Mouse (Mus musculus) bone marrow macrophage, adult 2 months (primary cell): Measurements from ENCODE around the gene Htra1. TPM values are rescaled to one million over a fixed set of nuclear protein-coding genes. Genes with fewer than 3 reads are reported as not detected.

ENCODE experiments used
- H3K27ac ChIP-seq: 2 replicates; pipeline ENCODE4 v1.5.1; 2012; ENCODE audit warnings: low read depth, low read length; ENCODE audit not compliant: insufficient read depth
- H3K4me1 ChIP-seq: 2 replicates; pipeline ENCODE4 v1.6.1; 2012; ENCODE audit warnings: low read length; ENCODE audit not compliant: control insufficient read depth, insufficient read depth
- H3K4me3 ChIP-seq: 2 replicates; pipeline ENCODE4 v1.5.1; 2012; ENCODE audit warnings: mild to moderate bottlenecking, low read length, moderate library complexity; ENCODE audit not compliant: insufficient read depth
- CTCF ChIP-seq: IDR thresholded peaks from 2 replicates; pipeline ENCODE4 v1.5.1; 2012; ENCODE audit warnings: low read depth, mild to moderate bottlenecking, low read length, moderate library complexity
- POLR2A ChIP-seq: IDR thresholded peaks from 2 replicates; pipeline ENCODE4 v1.6.1; 2012; ENCODE audit warnings: mild to moderate bottlenecking, low read depth, low read length, borderline replicate concordance
- polyA plus RNA-seq: library from polyadenylated mRNA; stranded (reverse); fragments of >200 nt; gene quantifications from 2 replicates; pipeline ENCODE4 v1.2.4, GENCODE M21; 2012; ENCODE audit not compliant: missing spikeins, insufficient read depth, insufficient read length

Gene Htra1
- polyA plus RNA-seq, 1 experiment, result 1.5 TPM

GRCm38 (mm10) chr7:130900233-130900848, 35.6 kb upstream of the Htra1 start:
- TF ChIP-seq POLR2A (no peak), CTCF (no peak)
- Histone ChIP-seq H3K4me3 (no peak overlapping the region; the same call in 1 of the 2 replicates), H3K4me1 (peaks cover 29% of the 10 kb centered on the region), H3K27ac (peak overlapping the region; percentile 83)

- no peak for TF ChIP-seq POLR2A
- no peak for TF ChIP-seq CTCF
- peak overlapping the region; percentile 73 for H3K27ac ChIP-seq
- H3K4me1 ChIP-seq, result peaks cover 29% of the 10 kb centered on the region
- no peak overlapping the region for H3K4me3 ChIP-seq
Measured at GRCm38 (mm10) chr7:130902929-130903328, 33.0 kb upstream of the Htra1 start.

- H3K4me3 ChIP-seq, result peak overlapping the region; percentile 34
- H3K27ac ChIP-seq, result peak overlapping the region; percentile 73
- TF ChIP-seq POLR2A, result no peak
- no peak for TF ChIP-seq CTCF
- H3K4me1 ChIP-seq, result peaks cover 29% of the 10 kb centered on the region
Measured at GRCm38 (mm10) chr7:130903505-130904074, 32.3 kb upstream of the Htra1 start.

- H3K4me3 ChIP-seq, result no peak overlapping the region
- no peak for TF ChIP-seq POLR2A
- no peak for TF ChIP-seq CTCF
- peaks cover 29% of the 10 kb centered on the region for H3K4me1 ChIP-seq
- no peak overlapping the region for H3K27ac ChIP-seq
Measured at GRCm38 (mm10) chr7:130904571-130905365, 31.1 kb upstream of the Htra1 start.

- TF ChIP-seq POLR2A (no peak), CTCF (no peak)
- H3K4me3 ChIP-seq, result no peak overlapping the region
- H3K4me1 ChIP-seq, result no peaks in the 10 kb centered on the region
- H3K27ac ChIP-seq, result no peak overlapping the region
Measured at GRCm38 (mm10) chr7:130910841-130911240, 25.1 kb upstream of the Htra1 start.

- no peaks in the 10 kb centered on the region for H3K4me1 ChIP-seq
- H3K4me3 ChIP-seq, result no peak overlapping the region
- H3K27ac ChIP-seq, result no peak overlapping the region
- TF ChIP-seq POLR2A, result no peak
- no peak for TF ChIP-seq CTCF
Measured at GRCm38 (mm10) chr7:130914693-130915363, 21.1 kb upstream of the Htra1 start.

GRCm38 (mm10) chr7:130918260-130918659, 17.7 kb upstream of the Htra1 start:
- TF ChIP-seq CTCF (no peak), POLR2A (no peak)
- Histone ChIP-seq H3K27ac (no peak overlapping the region), H3K4me1 (no peaks in the 10 kb centered on the region), H3K4me3 (no peak overlapping the region)

GRCm38 (mm10) chr7:130922981-130923731, 12.8 kb upstream of the Htra1 start:
- TF ChIP-seq CTCF, result no peak
- TF ChIP-seq POLR2A, result no peak
- Histone ChIP-seq H3K4me3 (no peak overlapping the region), H3K4me1 (no peaks in the 10 kb centered on the region), H3K27ac (no peak overlapping the region)

GRCm38 (mm10) chr7:130930401-130930800, 5.5 kb upstream of the Htra1 start:
- TF ChIP-seq CTCF (no peak), POLR2A (no peak)

More at GRCm38 (mm10) chr7:130930401-130930800, 5.5 kb upstream of the Htra1 start:
- Histone ChIP-seq H3K27ac (no peak overlapping the region), H3K4me3 (no peak overlapping the region), H3K4me1 (0 out of 2 replicates have a peak, but pooled peaks cover 2% of the 10 kb centered on the region)
